Mouse (Mus musculus): ENCODE measurements around the gene Akain1.

- no peak for TF ChIP-seq ZNF384 (IDR thresholded peaks at IDR 0.05; ENCODE audit: low read depth, low read length)
- TF ChIP-seq CHD2 (IDR thresholded peaks at IDR 0.05; ENCODE audit: low read depth, low read length) = no peak
Observed at GRCm38 (mm10) chr17:69531472-69531871, 92.3 kb downstream of the Akain1 start.
